Mouse (Mus musculus) monocyte, adult 5-6 weeks (primary cell): ENCODE data around the gene Mapkap1. TPM values are rescaled to one million over a fixed set of nuclear protein-coding genes. Genes with fewer than 3 reads are reported as not detected.

Source experiments
- ATAC-seq: fragments of 153-309, 156-312 bp; replicated peaks from 2 replicates; pipeline ENCODE4 v1.8.0; 2017; ENCODE audit warnings: mild to moderate bottlenecking; ENCODE audit not compliant: low TSS enrichment, insufficient number of reproducible peaks, severe bottlenecking, poor library complexity, low FRiP score
- total RNA-seq: library from RNA; stranded (forward); fragments of 200-1000, 200-491, 200-594 nt; gene quantifications from 3 replicates; pipeline ENCODE4 v1.2.3, GENCODE M21; 2017

The Mapkap1 gene
- total RNA-seq, 1 experiment from 2014 or later = 82.2 TPM

- no peak for ATAC-seq
These were observed 202.3 kb downstream of the Mapkap1 start for GRCm38 (mm10) chr2:34608917-34609316.

- no peak for ATAC-seq
These were observed 202.9 kb downstream of the Mapkap1 start for GRCm38 (mm10) chr2:34609516-34609915.

GRCm38 (mm10) chr2:34620778-34621415, 214.3 kb downstream of the Mapkap1 start:
- no peak for ATAC-seq

GRCm38 (mm10) chr2:34621485-34621884, 214.9 kb downstream of the Mapkap1 start:
- ATAC-seq = no peak

GRCm38 (mm10) chr2:34622518-34622917, 215.9 kb downstream of the Mapkap1 start:
- no peak for ATAC-seq

GRCm38 (mm10) chr2:34623181-34623580, 216.6 kb downstream of the Mapkap1 start:
- no peak for ATAC-seq

GRCm38 (mm10) chr2:34624076-34624475, 217.5 kb downstream of the Mapkap1 start:
- ATAC-seq = no peak

- ATAC-seq = no peak
These were observed 221.0 kb downstream of the Mapkap1 start for GRCm38 (mm10) chr2:34627328-34628226.

GRCm38 (mm10) chr2:34628903-34629540, 222.5 kb downstream of the Mapkap1 start:
- no peak for ATAC-seq

- ATAC-seq = no peak
These were observed 223.2 kb downstream of the Mapkap1 start for GRCm38 (mm10) chr2:34629758-34630157.

GRCm38 (mm10) chr2:34630445-34630844, 223.9 kb downstream of the Mapkap1 start:
- no peak for ATAC-seq

- ATAC-seq = no peak
These were observed 225.5 kb downstream of the Mapkap1 start for GRCm38 (mm10) chr2:34632051-34632450.

- ATAC-seq = no peak
These were observed 228.9 kb downstream of the Mapkap1 start for GRCm38 (mm10) chr2:34635249-34636165.

- peak; percentile 57 for ATAC-seq
These were observed 232.5 kb downstream of the Mapkap1 start for GRCm38 (mm10) chr2:34638955-34639650.

- ATAC-seq = no peak
These were observed 233.2 kb downstream of the Mapkap1 start for GRCm38 (mm10) chr2:34639725-34640124.

- 0 out of 2 replicates have a peak, but pooled peaks have one; percentile 29 for ATAC-seq
These were observed 235.8 kb downstream of the Mapkap1 start for GRCm38 (mm10) chr2:34642351-34642750.

GRCm38 (mm10) chr2:34644571-34645526, 238.3 kb downstream of the Mapkap1 start:
- peak; percentile 43; the same call in 1 of the 2 replicates for ATAC-seq
